Mouse (Mus musculus): ENCODE data around the gene Pimreg.

Pimreg gene

DNA sequence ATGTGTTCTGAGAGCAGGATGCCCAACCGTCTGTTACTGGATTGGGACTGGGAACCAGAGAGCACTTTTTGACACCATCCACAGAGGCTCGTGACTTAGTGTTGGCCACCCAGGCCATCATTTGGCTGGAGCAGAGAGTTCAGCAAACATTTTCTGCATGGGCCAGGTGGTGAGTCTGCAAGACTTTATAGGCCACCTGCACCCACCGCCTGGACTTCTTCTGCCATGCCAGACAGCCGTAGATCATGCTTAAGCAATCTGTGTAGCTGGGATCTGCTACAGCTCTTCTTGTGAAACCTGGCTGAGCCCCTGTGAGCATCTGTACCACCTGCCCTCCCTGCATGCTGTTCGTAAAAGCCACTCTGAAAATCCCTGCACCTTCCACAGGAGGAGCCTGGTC lies 25.5 kb downstream of the Pimreg start:
- DNase-seq = peak; percentile 85

DNA sequence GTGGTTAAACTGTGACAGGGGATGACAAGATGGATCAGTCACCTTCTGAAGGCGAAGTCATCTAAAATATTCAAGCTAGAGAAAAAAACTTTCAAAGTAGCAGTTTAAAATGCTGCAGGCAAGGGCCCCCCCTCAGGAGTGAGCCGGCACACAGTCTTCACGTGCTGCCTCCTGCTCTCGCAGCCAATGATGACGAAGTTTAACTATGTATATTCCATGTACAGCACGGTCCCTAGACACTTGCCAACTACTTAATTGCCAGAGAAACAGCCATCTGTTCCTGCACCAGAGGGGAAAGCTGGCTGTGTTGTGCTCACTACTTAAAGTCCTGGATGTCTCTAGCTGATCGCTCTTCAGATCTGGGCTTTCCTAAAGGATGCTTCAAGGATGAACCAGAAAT lies 26.2 kb downstream of the Pimreg start:
- peak; percentile 81 for DNase-seq

DNA sequence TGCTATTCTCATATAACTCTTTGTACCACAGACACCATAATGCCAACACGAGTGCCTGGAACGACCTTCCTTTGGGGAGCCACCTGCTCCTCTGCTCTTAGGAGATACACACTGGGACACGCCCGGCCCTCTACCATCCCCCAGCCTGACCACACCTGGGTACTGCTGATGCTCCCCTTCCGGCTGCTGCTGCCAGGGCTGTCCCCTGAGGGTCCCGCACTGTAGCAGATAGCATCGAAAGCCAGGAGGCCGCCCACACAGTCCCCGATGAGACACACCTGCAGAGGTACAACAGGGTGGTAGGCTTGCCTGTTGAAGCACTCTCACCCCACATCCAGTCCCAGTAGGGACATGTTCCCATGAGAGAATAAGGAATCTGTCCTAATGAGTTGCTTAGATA lies 28.9 kb downstream of the Pimreg start:
- DNase-seq = no peak

DNA sequence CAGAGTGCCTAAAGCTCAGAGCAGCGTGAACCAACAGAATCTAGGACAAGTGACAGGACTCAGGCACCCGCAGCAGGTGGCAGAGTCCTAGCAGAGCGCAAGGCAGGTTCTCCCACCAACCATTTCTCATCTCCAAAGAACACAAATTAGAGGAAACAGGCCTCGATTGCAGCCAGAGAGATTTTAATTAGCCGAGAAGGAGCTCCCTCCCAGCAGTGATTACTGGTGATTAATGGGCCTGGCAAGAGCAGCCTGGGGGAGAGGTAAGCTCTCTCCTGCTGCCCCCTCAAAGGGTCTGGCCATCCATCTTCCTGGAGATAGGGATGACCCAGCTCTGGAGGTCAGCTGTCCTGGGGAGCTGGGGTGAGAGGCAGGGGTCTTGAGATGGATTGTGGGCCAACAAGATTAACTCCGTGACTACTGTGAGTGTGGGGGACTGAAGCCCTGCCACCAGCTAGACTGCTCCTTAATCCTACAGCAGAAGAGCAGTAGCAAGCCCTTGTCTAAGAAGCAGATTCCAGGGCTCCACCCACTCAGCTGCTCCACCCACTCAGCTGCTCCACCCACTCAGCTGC lies 30.6 kb downstream of the Pimreg start:
- no peak for DNase-seq

DNA sequence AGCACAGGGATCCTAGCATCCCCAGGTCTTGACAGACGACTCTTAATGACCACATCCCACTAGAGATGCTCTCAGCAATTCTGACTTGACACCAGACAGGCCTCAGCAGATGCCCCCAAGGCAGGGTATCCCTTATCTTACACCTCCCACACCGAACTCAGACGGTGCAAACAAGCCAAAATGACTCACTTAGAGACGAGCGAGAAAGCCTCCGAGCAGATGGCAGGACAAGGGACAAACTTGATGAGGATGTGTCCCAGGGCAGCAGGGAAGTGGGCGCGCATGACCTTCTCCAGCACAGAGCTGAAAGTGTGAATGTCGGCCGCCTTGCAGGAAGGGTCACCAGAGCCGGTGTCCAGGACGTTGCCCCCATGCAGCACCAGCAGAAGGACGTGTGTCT lies 32.4 kb downstream of the Pimreg start:
- no peak for DNase-seq

DNA sequence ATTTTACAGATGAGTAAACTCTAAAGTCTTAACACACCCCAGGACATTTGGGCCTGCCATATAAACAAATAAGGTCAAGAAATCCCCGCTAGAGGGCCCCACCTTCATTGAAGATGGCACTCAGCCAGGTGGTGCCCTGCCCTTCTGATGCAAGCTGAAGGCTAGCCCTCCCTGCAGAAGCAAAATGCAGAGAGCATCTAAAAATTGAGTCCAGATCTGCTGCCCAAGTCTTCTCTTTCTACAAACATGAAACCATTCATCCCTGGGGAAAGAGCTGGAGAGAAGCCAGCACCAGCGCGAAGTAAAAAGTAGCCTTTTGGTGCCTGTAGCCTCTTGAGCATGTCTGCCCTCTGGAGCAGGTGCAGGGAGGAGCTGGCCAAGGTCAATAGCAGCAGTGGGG lies 36.2 kb downstream of the Pimreg start:
- DNase-seq = no peak

DNA sequence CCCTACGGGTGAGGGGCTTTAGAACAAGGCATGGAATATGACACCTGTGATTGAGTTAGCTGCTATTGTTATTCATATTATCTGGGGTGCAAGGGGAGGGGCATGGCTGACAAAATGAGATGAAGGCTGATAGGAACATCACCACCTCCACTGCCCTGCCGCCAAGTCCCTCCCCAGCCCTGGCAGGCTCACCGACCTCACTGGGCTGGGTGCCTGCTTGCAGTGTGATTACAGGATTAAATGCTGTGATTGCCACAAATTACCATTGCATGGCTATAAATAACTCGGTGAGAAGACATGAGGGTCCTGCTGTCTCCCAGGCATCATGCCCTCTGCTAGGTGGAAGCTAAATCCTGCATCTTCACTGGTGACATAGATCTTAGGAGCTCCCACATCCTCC lies 36.8 kb downstream of the Pimreg start:
- DNase-seq = peak; percentile 74

DNA sequence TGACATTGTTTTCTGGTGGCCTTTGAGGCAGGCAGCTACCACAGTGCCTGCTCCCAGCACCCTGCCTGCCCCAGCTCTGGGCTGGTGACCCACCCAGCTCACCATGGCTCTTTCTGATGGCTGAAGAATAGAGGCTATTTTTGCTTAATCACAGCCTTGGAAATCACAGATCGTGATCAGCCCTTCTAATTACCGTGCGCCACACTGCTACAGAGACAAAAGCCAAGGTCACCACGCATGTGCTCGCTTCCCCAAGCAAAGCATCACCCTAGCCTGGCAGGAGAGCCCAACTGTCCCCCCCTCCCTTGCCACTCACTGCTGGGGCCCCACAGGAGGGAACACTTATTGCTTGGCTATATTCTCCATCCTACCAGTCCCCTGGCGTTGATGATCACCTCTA lies 38.6 kb downstream of the Pimreg start:
- DNase-seq = no peak

DNA sequence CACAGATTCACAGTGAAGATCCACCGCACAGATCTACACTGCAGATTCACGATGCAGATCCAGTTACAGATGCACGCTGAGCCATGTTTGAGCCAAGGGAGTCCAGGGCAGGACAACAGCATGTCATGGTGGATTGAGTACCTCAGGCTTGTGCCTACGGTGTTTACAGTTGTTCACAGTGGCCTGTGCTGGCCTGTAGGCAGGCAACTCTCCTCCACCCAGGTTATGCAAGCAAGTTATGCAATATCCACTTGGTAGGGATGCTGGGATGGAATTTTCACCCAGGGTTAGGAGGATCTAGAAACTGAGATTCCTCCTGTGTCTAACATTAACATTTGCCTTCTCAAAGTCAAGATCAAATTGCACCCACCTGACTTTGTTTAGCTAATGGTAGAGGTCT lies 40.8 kb downstream of the Pimreg start:
- no peak for DNase-seq

DNA sequence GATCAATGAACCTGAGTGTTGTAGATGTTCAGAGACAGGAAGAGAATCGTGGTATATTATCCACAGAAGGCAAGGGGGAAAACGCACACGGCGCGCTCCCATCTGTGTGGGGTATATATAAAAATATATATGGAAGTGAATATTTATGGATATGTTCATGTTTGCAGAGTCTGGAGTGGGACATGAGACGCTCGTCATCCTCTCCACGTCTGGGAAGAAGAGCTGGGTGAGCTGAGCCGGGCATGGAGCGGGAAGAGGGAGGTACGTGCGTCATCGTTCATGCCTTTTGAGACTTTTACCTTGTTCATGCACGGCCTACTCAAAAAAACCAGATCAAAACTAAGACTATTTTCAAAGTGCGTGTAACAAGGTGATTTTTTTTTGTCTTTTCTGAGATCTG lies 42.5 kb downstream of the Pimreg start:
- DNase-seq = no peak

DNA sequence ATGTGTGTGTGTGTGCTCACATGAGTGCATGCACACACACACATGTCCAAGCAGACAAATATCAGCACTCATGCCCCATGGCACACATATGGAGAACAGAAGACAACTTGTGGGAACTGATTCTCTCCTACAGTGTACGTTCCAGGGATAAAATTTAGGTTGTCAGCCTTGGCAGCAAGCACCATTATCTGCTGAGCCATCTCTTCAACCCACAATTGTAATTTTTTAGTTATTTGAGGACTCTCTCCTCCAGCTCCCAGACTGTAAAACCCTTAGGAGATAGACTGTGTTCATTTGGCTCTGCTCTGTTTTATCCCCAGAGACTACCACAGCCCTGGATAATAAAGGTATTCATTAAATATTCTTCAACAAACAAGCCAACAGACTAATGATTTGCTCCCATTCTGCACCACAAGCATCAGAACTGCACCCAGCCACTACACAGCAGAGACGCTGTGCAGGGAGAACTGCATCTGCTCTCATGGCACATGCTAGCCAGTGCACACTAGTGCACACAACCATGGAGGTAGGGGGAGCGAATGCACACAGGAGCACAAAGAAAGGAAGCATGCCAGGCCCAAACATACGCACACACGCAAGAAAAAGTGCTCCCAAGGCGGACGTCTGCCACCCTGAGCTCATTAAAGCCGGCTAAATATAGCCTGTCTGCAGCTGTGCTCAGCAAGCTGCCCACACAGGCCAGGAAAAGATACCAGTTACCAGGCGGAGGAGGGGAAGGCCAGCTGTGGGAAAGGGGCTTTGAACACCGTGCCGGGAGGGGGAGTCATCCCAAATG lies 44.6 kb downstream of the Pimreg start:
- DNase-seq = no peak

DNA sequence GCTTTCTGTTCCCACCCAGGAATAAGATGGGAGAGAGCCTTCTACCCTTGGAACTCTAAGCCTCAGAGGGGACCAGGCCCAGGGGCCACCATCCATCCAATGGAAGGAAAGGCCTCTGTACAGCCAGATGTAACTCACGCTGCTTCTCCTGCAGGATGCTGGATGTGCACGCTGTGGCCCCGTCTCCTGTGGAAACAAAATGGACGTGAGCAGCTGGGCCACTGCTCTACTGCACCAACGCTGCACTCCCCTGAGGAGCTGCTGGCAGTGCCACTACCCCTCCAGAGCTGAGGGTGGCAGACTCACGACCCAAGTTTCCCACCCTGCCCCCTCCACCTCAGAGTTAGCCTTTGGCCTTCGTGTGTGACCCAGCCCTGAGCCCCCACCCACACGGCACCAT lies 50.6 kb downstream of the Pimreg start:
- DNase-seq = no peak

DNA sequence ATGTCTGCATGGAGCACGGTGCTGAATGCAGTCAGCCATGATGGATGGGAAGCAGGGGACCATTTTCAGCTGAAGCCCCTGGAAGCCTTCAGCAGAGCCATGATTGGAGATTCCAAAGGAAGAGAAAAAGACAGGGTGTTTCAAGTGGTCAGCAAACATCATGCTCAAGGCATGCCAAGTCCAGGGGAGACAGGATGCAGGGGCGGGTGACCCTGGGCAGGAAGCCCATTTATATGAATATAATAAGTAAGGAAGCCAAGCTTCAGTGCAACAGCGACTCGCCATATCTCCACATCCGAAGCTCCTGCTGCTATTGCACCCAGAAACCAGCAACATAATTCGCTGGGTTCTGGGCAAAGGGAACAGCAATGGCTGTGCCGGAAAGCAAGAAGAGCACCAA lies 52.6 kb downstream of the Pimreg start:
- peak; percentile 62 for DNase-seq

DNA sequence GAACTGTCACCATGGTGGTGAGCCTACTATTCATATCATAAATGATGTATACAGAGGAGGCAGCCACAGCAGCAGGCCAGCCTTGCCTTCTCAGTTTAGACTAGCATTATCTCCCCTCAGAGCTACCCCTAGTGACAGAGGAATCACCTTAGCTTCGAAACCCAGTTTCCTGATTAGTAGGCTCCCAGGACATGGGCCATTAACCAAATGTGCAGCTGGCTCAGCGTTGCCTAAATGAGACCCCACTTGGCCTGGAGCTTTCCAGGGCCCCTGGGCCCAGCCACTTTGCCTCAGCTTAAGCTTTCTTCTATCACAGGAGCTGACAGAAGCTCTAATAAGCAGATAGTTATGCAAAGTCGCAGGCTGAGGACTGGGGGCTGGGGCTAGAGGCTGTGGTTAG lies 54.2 kb downstream of the Pimreg start:
- no peak for DNase-seq
